Mouse (Mus musculus) ES-E14 (cell line): ENCODE data around the gene Pacrg.

Source experiments
- CHD2 ChIP-seq: IDR thresholded peaks from 2 replicates; pipeline ENCODE4 v1.6.1; 2014; ENCODE audit warnings: mild to moderate bottlenecking, low read depth, low read length, inconsistent platforms
- HCFC1 ChIP-seq: IDR thresholded peaks from 2 replicates; pipeline ENCODE4 v1.6.1; 2012; ENCODE audit warnings: low read length, inconsistent platforms, borderline replicate concordance; ENCODE audit not compliant: insufficient read depth
- MAFK ChIP-seq: IDR thresholded peaks from 2 replicates; pipeline ENCODE4 v1.6.1; 2014; ENCODE audit warnings: mild to moderate bottlenecking, low read depth, low read length, inconsistent platforms; ENCODE audit not compliant: insufficient read depth
- ZC3H11A ChIP-seq: IDR thresholded peaks from 2 replicates; pipeline ENCODE4 v1.6.1; 2012; ENCODE audit warnings: low read depth, mild to moderate bottlenecking, inconsistent platforms, low read length, borderline replicate concordance
- ZNF384 ChIP-seq: IDR thresholded peaks from 2 replicates; pipeline ENCODE4 v1.6.1; 2012; ENCODE audit warnings: low read depth, low read length, inconsistent platforms

DNA sequence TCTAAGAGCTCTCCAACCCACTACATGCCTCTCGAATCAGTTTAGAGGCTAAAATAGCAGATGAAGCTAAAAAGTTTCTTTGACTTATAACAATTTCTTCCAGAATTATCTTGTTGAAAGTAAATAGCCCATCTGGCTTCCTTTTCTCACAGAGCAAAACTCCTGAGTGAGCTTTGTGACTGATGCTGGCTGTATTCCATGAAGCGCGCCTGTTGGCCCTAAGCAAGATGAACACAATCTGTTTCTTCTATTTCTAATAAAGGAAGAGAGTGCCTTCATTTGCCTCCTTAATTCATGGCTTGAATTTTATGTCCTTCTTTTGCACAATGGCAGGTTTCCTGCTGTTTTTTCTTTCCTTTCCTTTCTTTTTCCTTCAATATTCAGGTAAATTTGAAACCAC, 14.1 kb upstream of the Pacrg start:
- TF ChIP-seq ZNF384 (no peak), MAFK (no peak), CHD2 (no peak), ZC3H11A (no peak), HCFC1 (no peak)
